Mouse (Mus musculus) stomach, postnatal 0 days (tissue): ENCODE data around the gene Pola1.

ENCODE experiments used
- CTCF ChIP-seq: IDR thresholded peaks from 2 replicates; pipeline ENCODE4 v1.5.1; 2016; ENCODE audit warnings: antibody characterized with exemption, low read depth, mild to moderate bottlenecking, moderate library complexity
- EP300 ChIP-seq: optimal IDR thresholded peaks from 2 replicates; pipeline ENCODE3; 2016; ENCODE audit warnings: antibody characterized with exemption

DNA sequence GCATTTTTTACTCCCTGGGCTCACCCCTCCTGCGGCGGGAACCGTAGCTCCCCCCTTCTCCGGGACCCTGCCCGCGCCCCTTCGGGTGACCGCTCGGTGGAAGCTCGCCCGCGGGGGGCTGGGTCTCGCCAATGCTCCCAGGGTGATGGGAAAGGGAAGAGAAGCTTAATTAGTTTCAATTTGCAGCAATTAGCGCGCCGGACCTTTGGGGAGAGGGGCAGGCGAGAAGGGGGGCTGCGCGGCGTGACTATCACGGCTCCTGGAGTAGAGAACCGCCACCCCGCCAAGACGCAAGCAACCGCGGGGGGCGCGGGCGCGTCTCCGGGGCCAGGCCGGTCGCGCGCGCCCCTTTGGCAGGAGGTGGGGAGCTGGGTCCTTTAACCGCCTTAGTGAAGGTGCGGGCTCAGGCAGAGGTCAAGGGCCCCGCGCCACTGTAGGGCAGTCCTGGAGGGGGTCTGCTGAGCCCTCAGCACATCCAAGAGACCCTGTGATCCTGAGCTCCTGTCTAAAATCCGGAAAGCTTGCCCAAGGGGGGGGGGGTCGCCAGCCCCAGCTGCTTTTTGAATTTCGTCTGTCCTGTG is 332.8 kb downstream of the Pola1 start:
- TF ChIP-seq CTCF (no peak), EP300 (no peak)
